In genomic region chr9:116977428-116977827, GRCm38 (mm10) we compare ENCODE assay signal across 19 mouse cellular contexts.
A peak's percentile ranks its signal among the peaks of the same experiment; 100 is the strongest.
DNase-seq lines count a peak whose midpoint lies in the region; ATAC-seq and TF ChIP-seq lines count a peak whose summit lies in the region.
"Had no signal": no experiment of that assay in that cellular context is flagged by ENCODE, and none has a peak within 500 bp of the region (broad histone marks: within the 10 kb centered on the region; RNA-seq: fewer than 3 reads in every experiment).

No protein-coding gene starts in this region.

- no peak overlapping the region for H3K4me2 ChIP-seq in heart, embryonic 11.5 days
- H3K4me2 ChIP-seq in lung, embryonic 14.5 days: no peak overlapping the region
- H3K4me2 ChIP-seq in limb, embryonic 15.5 days: no peak overlapping the region
- H3K4me2 ChIP-seq in intestine, embryonic 16.5 days (ENCODE audit: low read depth, low read length): no peak overlapping the region
- H3K4me2 ChIP-seq: forebrain, embryonic 15.5 days; hindbrain, embryonic 12.5 days; liver, embryonic 13.5 days; midbrain, embryonic 12.5 days; neural tube, embryonic 15.5 days had no signal

- H3K4me3 ChIP-seq in heart, embryonic 10.5 days: no peak overlapping the region
- H3K4me3 ChIP-seq in heart, embryonic 11.5 days (ENCODE audit: low read depth, low read length): no peak overlapping the region
- no peak overlapping the region for H3K4me3 ChIP-seq in lung, embryonic 14.5 days (ENCODE audit: low read depth, low read length)
- H3K4me3 ChIP-seq in limb, embryonic 15.5 days: no peak overlapping the region
- H3K4me3 ChIP-seq in intestine, embryonic 16.5 days (ENCODE audit: low read length): no peak overlapping the region
- H3K4me3 ChIP-seq: forebrain, embryonic 15.5 days; hindbrain, embryonic 12.5 days; liver, embryonic 13.5 days; midbrain, embryonic 12.5 days; myocyte; neural tube, embryonic 15.5 days had no signal

- H3K27me3 ChIP-seq in heart, embryonic 10.5 days (ENCODE audit: insufficient read depth, poor library complexity, severe bottlenecking): no peaks in the 10 kb centered on the region
- H3K27me3 ChIP-seq in heart, embryonic 11.5 days (ENCODE audit: control insufficient read depth, insufficient read depth, low read length): no peaks in the 10 kb centered on the region
- H3K27me3 ChIP-seq in lung, embryonic 14.5 days (ENCODE audit: insufficient read depth, low read length): no peaks in the 10 kb centered on the region
- H3K27me3 ChIP-seq in limb, embryonic 15.5 days: no peaks in the 10 kb centered on the region
- no peaks in the 10 kb centered on the region for H3K27me3 ChIP-seq in intestine, embryonic 16.5 days (replicated peaks; ENCODE audit: control insufficient read depth, insufficient read depth, low read length)
- H3K27me3 ChIP-seq: forebrain, embryonic 15.5 days; hindbrain, embryonic 12.5 days; liver, embryonic 13.5 days; midbrain, embryonic 12.5 days; neural tube, embryonic 15.5 days had no signal

- DNase-seq in heart, embryonic 10.5 days (ENCODE audit: low spot score): peak; percentile 24
- no peak for DNase-seq in lung, embryonic 14.5 days
- DNase-seq in lung, postnatal 14 days: no peak
- peak; percentile 36 for DNase-seq in ES-CJ7 (ENCODE audit: low read depth, low spot score)
- no peak for DNase-seq in cerebellum, postnatal 14 days
- DNase-seq: adrenal gland, adult 2 months; B cell, adult 2 months; cerebellum, postnatal 36 days; kidney, adult 18-20 months; liver, embryonic 13.5 days had no signal

- H3K9ac ChIP-seq in heart, embryonic 11.5 days (ENCODE audit: low read depth, low read length): no peak overlapping the region
- H3K9ac ChIP-seq in lung, embryonic 14.5 days: no peak overlapping the region
- no peak overlapping the region for H3K9ac ChIP-seq in limb, embryonic 15.5 days
- no peak overlapping the region for H3K9ac ChIP-seq in intestine, embryonic 16.5 days (ENCODE audit: low read depth, low read length)
- H3K9ac ChIP-seq: forebrain, embryonic 15.5 days; hindbrain, embryonic 12.5 days; liver, embryonic 13.5 days; midbrain, embryonic 12.5 days; neural tube, embryonic 15.5 days had no signal

- WGBS in heart, embryonic 10.5 days: 86% methylated on average over 6 of the region's 6 CpGs
- WGBS in heart, embryonic 11.5 days (ENCODE audit: insufficient replicate concordance): 82% methylated on average over 6 of the region's 6 CpGs
- 82% methylated on average over 6 of the region's 6 CpGs for WGBS in lung, embryonic 14.5 days
- WGBS in limb, embryonic 15.5 days: 81% methylated on average over 6 of the region's 6 CpGs
- 86% methylated on average over 6 of the region's 6 CpGs for WGBS in intestine, embryonic 16.5 days

- H3K9me3 ChIP-seq in heart, embryonic 10.5 days: no peaks in the 10 kb centered on the region
- H3K9me3 ChIP-seq in heart, embryonic 11.5 days (replicated peaks; ENCODE audit: control insufficient read depth, low read length): no peaks in the 10 kb centered on the region
- no peaks in the 10 kb centered on the region for H3K9me3 ChIP-seq in lung, embryonic 14.5 days (ENCODE audit: low read depth, low read length)
- no peaks in the 10 kb centered on the region for H3K9me3 ChIP-seq in limb, embryonic 15.5 days
- no peaks in the 10 kb centered on the region for H3K9me3 ChIP-seq in intestine, embryonic 16.5 days (ENCODE audit: control insufficient read depth, low read length)
- H3K9me3 ChIP-seq: forebrain, embryonic 15.5 days; hindbrain, embryonic 12.5 days; liver, embryonic 13.5 days; neural tube, embryonic 15.5 days had no signal

- H3K27ac ChIP-seq in heart, embryonic 10.5 days: no peak overlapping the region
- no peak overlapping the region for H3K27ac ChIP-seq in heart, embryonic 11.5 days (ENCODE audit: low read depth, low read length)
- H3K27ac ChIP-seq in lung, embryonic 14.5 days (ENCODE audit: low read depth): peak overlapping the region; percentile 56
- H3K27ac ChIP-seq in limb, embryonic 15.5 days: peak overlapping the region; percentile 50; the same call in 1 of the 2 replicates
- no peak overlapping the region for H3K27ac ChIP-seq in intestine, embryonic 16.5 days (ENCODE audit: low read length)
- H3K27ac ChIP-seq: forebrain, embryonic 15.5 days; hindbrain, embryonic 12.5 days; liver, embryonic 13.5 days; macrophage; midbrain, embryonic 12.5 days; neural tube, embryonic 15.5 days had no signal

- ATAC-seq in heart, embryonic 11.5 days (replicated peaks; ENCODE audit: insufficient number of reproducible peaks, low FRiP score, low TSS enrichment): no peak
- ATAC-seq in lung, embryonic 14.5 days (ENCODE audit: insufficient read depth): no peak
- no peak for ATAC-seq in limb, embryonic 15.5 days (ENCODE audit: insufficient number of reproducible peaks, low FRiP score, low TSS enrichment, low read depth)
- ATAC-seq in intestine, embryonic 16.5 days: no peak

- peak; percentile 41 for TF ChIP-seq CTCF in lung, embryonic 14.5 days (IDR thresholded peaks at IDR 0.05; ENCODE audit: low read depth)

- H3K36me3 ChIP-seq in heart, embryonic 10.5 days: peaks cover 6% of the 10 kb centered on the region; the same call in 1 of the 2 replicates
- no peaks in the 10 kb centered on the region for H3K36me3 ChIP-seq in heart, embryonic 11.5 days (ENCODE audit: control insufficient read depth, insufficient read depth, low read length)
- H3K36me3 ChIP-seq in lung, embryonic 14.5 days (ENCODE audit: insufficient read depth): 0 out of 2 replicates have a peak, but pooled peaks cover 8% of the 10 kb centered on the region
- 0 out of 2 replicates have a peak, but pooled peaks cover 4% of the 10 kb centered on the region for H3K36me3 ChIP-seq in limb, embryonic 15.5 days
- no peaks in the 10 kb centered on the region for H3K36me3 ChIP-seq in intestine, embryonic 16.5 days (ENCODE audit: control insufficient read depth, insufficient read depth, low read length)
- H3K36me3 ChIP-seq: forebrain, embryonic 15.5 days; hindbrain, embryonic 12.5 days; liver, embryonic 13.5 days; midbrain, embryonic 12.5 days; neural tube, embryonic 15.5 days had no signal

- 0 out of 2 replicates have a peak, but pooled peaks cover 3% of the 10 kb centered on the region for H3K4me1 ChIP-seq in heart, embryonic 10.5 days
- no peaks in the 10 kb centered on the region for H3K4me1 ChIP-seq in heart, embryonic 11.5 days (ENCODE audit: control insufficient read depth, insufficient read depth, low read length)
- no peaks in the 10 kb centered on the region for H3K4me1 ChIP-seq in lung, embryonic 14.5 days (ENCODE audit: insufficient read depth)
- no peaks in the 10 kb centered on the region for H3K4me1 ChIP-seq in limb, embryonic 15.5 days
- H3K4me1 ChIP-seq in intestine, embryonic 16.5 days (ENCODE audit: control insufficient read depth, insufficient read depth, low read length): 0 out of 2 replicates have a peak, but pooled peaks cover 5% of the 10 kb centered on the region
- H3K4me1 ChIP-seq: forebrain, embryonic 15.5 days; hindbrain, embryonic 12.5 days; liver, embryonic 13.5 days; midbrain, embryonic 12.5 days; neural tube, embryonic 15.5 days had no signal

Comparison
In these comparisons a context has a peak if more than half of its experiments do, and no peak if none do; other contexts are left out.
1. DNase-seq: peak in heart, embryonic 10.5 days (single experiment) and ES-CJ7 (single experiment); none in lung, embryonic 14.5 days (single experiment), lung, postnatal 14 days (single experiment) and cerebellum, postnatal 14 days (0 of 2).
2. H3K27ac ChIP-seq: peak in lung, embryonic 14.5 days (single experiment) and limb, embryonic 15.5 days (single experiment); none in heart, embryonic 10.5 days (single experiment), heart, embryonic 11.5 days (single experiment) and intestine, embryonic 16.5 days (single experiment).